Mouse (Mus musculus) B cell, adult 62 days (primary cell): ENCODE data around the gene Nup153. TPM values are rescaled to one million over a fixed set of nuclear protein-coding genes. Genes with fewer than 3 reads are reported as not detected.

ENCODE experiments used
- total RNA-seq: library from RNA; stranded (reverse); gene quantifications from 4 replicates; pipeline ENCODE4 v1.2.4, GENCODE M21; 2023

Nup153 gene
- 319 to 345 TPM (median 335 TPM) in 4 replicates for total RNA-seq

DNA sequence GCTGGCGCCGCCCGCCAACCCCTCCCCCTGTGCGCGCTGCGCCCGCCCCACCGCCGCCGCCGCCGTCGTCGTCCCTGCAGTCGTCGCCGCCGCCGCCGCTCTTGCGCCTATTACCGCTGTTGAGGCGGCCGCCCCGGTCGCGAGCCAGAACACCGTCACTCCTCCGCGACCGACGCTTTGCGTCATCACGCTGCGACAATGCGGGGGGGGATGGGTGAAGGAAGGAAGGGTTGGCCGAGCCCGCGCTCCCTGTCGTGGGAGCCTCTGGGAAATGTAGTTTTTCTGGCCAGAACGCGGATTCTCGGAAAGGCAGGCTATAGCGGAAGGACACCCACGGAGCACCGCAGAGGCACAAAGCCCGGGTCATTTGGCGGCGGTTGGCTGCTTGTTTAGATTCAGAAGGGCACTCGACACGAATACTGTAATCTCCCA lies at the start of gene Nup153:
Gene Nup153 (minus strand): TSS at position 104 of the 432 bp plus-strand sequence.

DNA sequence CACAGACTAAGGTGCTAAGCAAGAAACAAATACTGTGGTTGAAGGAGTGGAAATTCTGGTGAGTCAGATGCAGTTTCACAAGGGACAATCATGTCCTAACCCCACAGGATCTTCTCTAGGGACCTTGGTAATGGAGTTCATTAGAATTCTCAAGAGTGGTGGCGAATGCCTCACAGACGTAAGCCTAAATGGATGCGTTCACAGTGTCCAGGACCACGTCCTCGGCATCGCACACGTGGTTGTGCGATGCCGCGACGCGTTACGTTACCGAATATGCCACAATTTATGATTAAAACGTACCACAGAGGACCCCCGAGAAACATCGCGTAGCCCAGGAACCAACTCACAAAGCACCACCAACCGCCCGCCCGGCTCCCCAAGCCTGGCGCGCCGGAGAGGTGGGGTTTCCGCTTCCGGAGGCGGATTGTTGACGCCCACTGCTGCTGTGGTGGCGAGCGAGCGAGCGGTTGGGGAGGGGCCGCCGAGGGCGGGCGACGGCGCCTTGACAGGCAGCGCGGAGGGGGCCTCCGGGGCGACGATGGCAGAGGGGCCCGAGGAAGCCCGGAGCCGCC lies 58.6 kb downstream of the Nup153 start, which contains the start of gene Fam8a1:
Gene Fam8a1 (plus strand): TSS at position 475 of the 572 bp plus-strand sequence.

Other genes with a start within 250 kb of the Nup153 start
- gene Cap2, start 226.1 kb downstream of the Nup153 start, total RNA-seq = not detected in 4 replicates
- gene Fam8a1, start 58.4 kb downstream of the Nup153 start, total RNA-seq = 25.1 to 28.2 TPM (median 26.3 TPM) in 4 replicates
- gene Kif13a, start 201.9 kb upstream of the Nup153 start, total RNA-seq = 8.1 to 12.6 TPM (median 10.4 TPM) in 4 replicates